Mouse (Mus musculus) stomach, embryonic 15.5 days (tissue): Measurements from ENCODE around the gene Oard1. TPM values are rescaled to one million over a fixed set of nuclear protein-coding genes. Genes with fewer than 3 reads are reported as not detected.
A peak's percentile ranks its signal among the peaks of the same experiment; 100 is the strongest.

Source experiments
- ATAC-seq: fragments of 200-750 bp; cut with Nextera tagmentation; 2 replicates; pipeline ENCODE4 v1.8.0; 2017; ENCODE audit warnings: low read depth, moderate number of reproducible peaks, moderate TSS enrichment; ENCODE audit not compliant: insufficient read depth, low FRiP score
- H3K27ac ChIP-seq: fragments of 300-500 bp; sonication (generic); 2 replicates; pipeline ENCODE4 v1.5.1; 2015; ENCODE audit warnings: mild to moderate bottlenecking, inconsistent platforms
- H3K27me3 ChIP-seq: fragments of 300-500 bp; sonication (generic); replicated peaks from 2 replicates; pipeline ENCODE4 v1.6.1; 2015; ENCODE audit warnings: inconsistent platforms
- H3K36me3 ChIP-seq: fragments of 300-500 bp; sonication (generic); 2 replicates; pipeline ENCODE4 v1.6.1; 2015; ENCODE audit warnings: inconsistent platforms
- H3K4me1 ChIP-seq: fragments of 300-500 bp; sonication (generic); 2 replicates; pipeline ENCODE4 v1.6.1; 2015; ENCODE audit warnings: inconsistent platforms
- H3K4me2 ChIP-seq: fragments of 300-500 bp; sonication (generic); 2 replicates; pipeline ENCODE4 v1.6.1; 2015; ENCODE audit warnings: mild to moderate bottlenecking, inconsistent platforms
- H3K4me3 ChIP-seq: fragments of 300-500 bp; sonication (generic); replicated peaks from 2 replicates; pipeline ENCODE4 v1.5.1; 2015; ENCODE audit warnings: inconsistent platforms
- H3K9ac ChIP-seq: fragments of 300-500 bp; sonication (generic); 2 replicates; pipeline ENCODE4 v1.6.1; 2015; ENCODE audit warnings: inconsistent platforms
- H3K9me3 ChIP-seq: fragments of 300-500 bp; sonication (generic); 2 replicates; pipeline ENCODE4 v1.6.1; 2016; ENCODE audit warnings: inconsistent platforms
- whole genome bisulfite sequencing: fragments of 180-500 bp; shearing (Covaris S2); methylation state at CpG from one replicate; pipeline ENCODE4 v1.1.7; 2015; 5-methylcytosine and 5-hydroxymethylcytosine counted together
- polyA plus RNA-seq: library from polyadenylated mRNA; unstranded; fragments of >200 nt; fragmentation: Nextera tagmentation; extraction: Ambion mirVana; gene quantifications from 2 replicates; pipeline ENCODE4 v1.2.1, GENCODE M21; 2015

Gene Oard1
- polyA plus RNA-seq = 61.1 and 68.7 TPM in 2 replicates

DNA sequence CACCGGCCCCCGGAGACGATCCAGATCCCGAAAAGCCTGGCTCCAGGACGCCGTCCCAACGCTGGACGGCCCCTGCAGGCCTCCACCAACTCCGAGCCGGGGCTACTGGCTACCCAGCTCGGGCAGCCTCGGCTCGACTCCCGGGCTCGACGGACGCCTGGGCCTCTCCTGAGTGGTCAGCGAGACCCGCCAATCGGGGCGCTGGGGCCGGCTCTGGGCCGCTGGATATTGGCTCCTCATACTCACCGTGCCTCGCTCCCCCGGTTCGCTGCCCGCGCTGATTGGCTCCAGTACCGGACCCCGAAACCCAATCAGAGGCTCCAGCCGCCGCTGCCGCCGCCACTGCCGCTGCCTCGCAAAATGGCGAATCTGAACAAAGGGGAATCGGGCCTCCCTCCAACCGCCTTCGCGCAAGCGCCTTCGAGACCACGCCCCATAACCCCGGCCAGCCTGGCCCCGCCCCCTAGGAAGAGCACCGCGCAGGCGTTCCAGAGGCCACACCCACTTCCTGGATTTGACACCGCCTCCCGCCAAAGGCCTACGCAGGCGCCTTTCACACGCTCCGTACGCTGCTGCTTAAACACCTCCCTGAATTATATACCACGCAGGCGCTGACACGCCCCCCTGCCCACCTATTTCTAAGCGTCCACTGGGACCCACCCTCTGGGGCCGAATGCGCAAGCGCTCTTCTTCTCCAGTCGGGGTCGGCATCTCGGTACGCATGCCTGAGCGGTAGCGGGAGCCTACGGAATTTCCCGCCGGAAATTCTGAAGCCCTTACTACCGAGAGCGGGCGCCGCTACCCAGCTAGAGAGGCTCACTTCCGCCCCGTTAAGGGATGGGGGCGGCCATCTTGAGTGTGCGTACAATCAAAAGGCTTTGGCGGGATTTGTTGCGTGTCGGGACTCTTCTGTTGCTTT, at the start of gene Oard1, which contains the start of gene Nfya:
TSS of gene Oard1 (plus strand) at position 635 of the 919 bp plus-strand sequence.
TSS of gene Nfya (minus strand) at position 527 of the 919 bp plus-strand sequence.
- Histone ChIP-seq H3K4me3 (peak within 1 kb of the TSS; percentile 69), H3K4me2 (peak within 1 kb of the TSS; percentile 79), H3K9me3 (no peaks in the 10 kb centered on the region), H3K27ac (peak within 1 kb of the TSS; percentile 99), H3K36me3 (peaks cover 6% of the 10 kb centered on the region; the same call in 1 of the 2 replicates), H3K27me3 (no peaks in the 10 kb centered on the region), H3K9ac (peak within 1 kb of the TSS; percentile 79), H3K4me1 (peaks cover 18% of the 10 kb centered on the region; the same call in 1 of the 2 replicates)
- peak; percentile 96 for ATAC-seq
- WGBS = under 1% methylated on average over 82 of the region's 84 CpGs

DNA sequence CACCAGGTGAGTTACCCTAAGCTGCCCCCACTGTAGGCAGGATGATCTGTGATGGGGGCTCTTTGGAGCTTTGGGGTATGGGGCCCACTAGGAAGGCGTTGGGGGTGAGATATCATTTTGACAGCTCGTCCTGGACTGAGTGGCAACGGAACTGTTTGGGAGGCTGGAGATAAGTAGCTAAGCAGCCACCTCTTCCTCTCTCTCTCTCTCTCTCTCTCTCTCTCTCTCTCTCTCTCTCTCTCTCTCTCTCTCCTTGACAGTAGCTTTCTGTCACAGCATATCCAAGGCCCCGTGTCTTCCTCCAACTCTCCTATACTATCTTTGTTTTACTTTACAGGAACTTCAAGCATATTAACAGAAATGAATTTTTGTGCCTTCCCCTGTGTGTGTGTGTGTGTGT, 49.4 kb upstream of the Oard1 start:
- no peaks in the 10 kb centered on the region for H3K36me3 ChIP-seq

DNA sequence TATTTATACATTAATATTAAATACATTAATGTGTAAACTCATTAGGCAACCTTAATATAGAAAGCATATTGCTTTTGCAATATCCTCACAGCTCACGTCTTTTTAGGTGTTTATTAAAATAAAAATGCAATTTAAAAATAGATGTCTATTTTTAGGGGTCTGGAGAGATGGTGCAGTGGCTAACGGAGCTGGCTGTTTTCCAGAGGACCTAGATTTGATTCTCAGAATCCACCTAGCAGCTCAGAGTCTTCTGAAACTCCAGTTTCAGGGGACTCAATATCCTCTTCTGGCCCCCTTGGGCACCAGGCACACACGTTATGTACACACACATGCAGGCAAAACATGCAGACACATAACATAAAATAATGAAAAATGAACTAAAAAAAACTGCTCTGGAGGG, 47.5 kb upstream of the Oard1 start:
- no peak overlapping the region for H3K4me2 ChIP-seq
- no peak overlapping the region for H3K9ac ChIP-seq
- no peaks in the 10 kb centered on the region for H3K9me3 ChIP-seq
- H3K36me3 ChIP-seq = no peaks in the 10 kb centered on the region
- WGBS = 46% methylated on average over 3 of the region's 3 CpGs
- no peak for ATAC-seq
- no peaks in the 10 kb centered on the region for H3K4me1 ChIP-seq
- no peak overlapping the region for H3K27ac ChIP-seq
- no peak overlapping the region for H3K4me3 ChIP-seq
- no peaks in the 10 kb centered on the region for H3K27me3 ChIP-seq

More for the DNA sequence above, 49.4 kb upstream of the Oard1 start:
- Histone ChIP-seq H3K27me3 (no peaks in the 10 kb centered on the region), H3K4me3 (no peak overlapping the region), H3K4me2 (no peak overlapping the region), H3K9ac (no peak overlapping the region), H3K9me3 (no peaks in the 10 kb centered on the region), H3K27ac (no peak overlapping the region), H3K4me1 (no peaks in the 10 kb centered on the region)
- no peak for ATAC-seq
- 64% methylated on average over 4 of the region's 4 CpGs for WGBS

DNA sequence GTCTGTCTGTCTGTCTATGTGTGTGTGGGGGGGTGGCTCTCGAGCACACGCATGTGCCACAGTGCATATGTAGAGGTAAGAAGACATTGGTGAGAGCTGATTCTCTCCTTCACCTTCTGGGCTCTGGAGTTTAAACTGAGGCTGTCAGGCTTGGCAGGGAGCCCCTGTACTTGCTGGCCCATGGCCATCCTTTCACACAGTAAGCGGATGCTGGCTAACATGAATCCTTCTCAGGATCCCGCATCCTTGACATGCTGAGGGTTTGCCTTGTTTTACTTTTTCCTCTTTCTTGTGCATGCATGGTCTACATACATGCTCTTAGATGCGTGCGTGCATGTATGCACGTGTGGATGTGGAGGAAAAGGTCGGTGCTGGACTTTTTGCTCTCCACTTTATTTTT, 46.8 kb upstream of the Oard1 start:
- no peaks in the 10 kb centered on the region for H3K27me3 ChIP-seq
- H3K27ac ChIP-seq = no peak overlapping the region
- no peaks in the 10 kb centered on the region for H3K36me3 ChIP-seq
- no peak overlapping the region for H3K4me3 ChIP-seq
- no peak overlapping the region for H3K4me2 ChIP-seq
- H3K4me1 ChIP-seq = no peaks in the 10 kb centered on the region
- H3K9me3 ChIP-seq = no peaks in the 10 kb centered on the region
- no peak for ATAC-seq
- WGBS = 78% methylated on average over 8 of the region's 8 CpGs
- no peak overlapping the region for H3K9ac ChIP-seq

DNA sequence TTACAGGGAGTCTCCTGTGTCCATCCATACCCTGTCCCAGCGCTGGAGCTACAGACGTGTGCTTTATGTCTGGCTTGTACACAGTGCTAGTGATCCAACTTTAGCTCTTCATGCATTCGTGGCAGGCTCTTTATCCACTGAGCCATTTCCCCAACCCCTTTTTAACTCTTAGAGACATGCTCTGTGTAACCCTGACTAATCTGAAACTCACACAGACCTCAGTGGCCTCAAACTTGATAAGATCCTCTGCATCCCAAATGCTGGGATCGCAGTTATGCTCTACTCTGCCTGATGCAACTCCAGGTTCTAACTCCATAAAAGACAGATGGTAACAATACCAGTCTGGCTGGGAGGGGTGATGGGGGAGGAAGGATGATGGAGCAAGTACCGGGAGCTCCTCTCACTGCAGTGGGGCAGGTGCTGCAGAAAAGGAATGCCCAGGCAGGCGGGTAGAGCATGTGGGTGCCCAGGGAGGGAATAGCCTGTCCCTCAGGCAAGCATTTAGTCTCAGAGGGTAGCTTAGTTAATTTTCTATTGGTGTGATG, 46.3 kb upstream of the Oard1 start:
- no peak overlapping the region for H3K4me3 ChIP-seq
- no peak for ATAC-seq
- no peaks in the 10 kb centered on the region for H3K9me3 ChIP-seq
- 64% methylated on average over 6 of the region's 6 CpGs for WGBS
- no peaks in the 10 kb centered on the region for H3K27me3 ChIP-seq
- H3K4me2 ChIP-seq = no peak overlapping the region
- no peak overlapping the region for H3K27ac ChIP-seq
- no peaks in the 10 kb centered on the region for H3K4me1 ChIP-seq
- no peaks in the 10 kb centered on the region for H3K36me3 ChIP-seq
- no peak overlapping the region for H3K9ac ChIP-seq

DNA sequence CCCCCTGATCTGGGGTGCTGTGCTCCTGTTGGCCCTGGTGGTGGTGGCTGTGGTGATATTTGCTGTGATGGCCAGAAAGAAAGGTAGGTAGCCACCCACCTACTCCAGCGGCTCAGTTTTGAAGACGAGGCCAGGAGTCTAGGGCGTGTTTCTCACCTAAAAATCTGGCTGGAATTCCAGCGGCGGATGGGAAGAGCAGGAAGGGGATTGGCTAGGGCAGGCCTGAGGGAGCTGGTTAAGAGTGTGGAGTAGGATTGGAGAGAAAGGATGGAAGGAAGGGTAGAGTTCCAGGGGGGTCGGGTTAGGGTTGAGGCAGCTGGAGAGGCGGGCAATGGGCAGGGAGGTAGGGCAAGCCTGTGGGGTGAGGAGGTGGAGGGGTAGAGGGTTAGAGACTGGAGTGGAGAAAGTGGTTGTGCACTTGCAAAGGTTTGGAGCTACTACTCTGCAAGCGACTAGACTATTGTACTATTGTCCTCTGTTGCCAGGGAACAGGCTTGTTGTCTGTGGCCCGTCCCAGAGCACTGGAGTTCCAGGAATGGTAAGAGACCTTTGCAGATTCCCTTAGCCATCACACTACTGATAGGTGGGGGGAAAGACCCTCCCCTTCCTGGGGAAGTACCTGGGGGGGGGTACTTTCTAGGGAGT, 44.2 kb upstream of the Oard1 start:
- WGBS = 79% methylated on average over 9 of the region's 9 CpGs
- H3K4me3 ChIP-seq = no peak overlapping the region
- no peaks in the 10 kb centered on the region for H3K4me1 ChIP-seq
- no peak overlapping the region for H3K9ac ChIP-seq
- no peak overlapping the region for H3K27ac ChIP-seq
- ATAC-seq = no peak
- H3K27me3 ChIP-seq = no peaks in the 10 kb centered on the region
- H3K4me2 ChIP-seq = no peak overlapping the region
- H3K9me3 ChIP-seq = no peaks in the 10 kb centered on the region
- H3K36me3 ChIP-seq = no peaks in the 10 kb centered on the region

DNA sequence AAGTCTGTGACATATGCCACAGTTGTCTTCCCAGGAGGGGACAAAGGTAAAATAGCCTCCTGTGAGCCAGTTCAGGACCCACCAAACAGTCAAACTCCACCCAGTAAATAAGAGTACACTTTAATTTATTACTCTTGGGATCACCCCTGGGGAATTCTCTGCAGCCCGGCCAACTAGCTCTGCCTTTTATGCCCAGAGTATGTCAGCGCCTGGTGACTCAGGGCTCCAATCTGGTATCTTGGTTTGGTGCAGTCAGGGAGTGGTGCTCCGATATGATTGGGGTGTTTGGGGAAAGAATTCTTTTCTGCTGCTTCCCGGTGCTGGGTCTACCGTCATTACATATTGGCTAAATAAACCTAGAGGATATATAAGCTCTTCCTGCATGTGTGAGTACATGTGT, 43.0 kb upstream of the Oard1 start:
- H3K9ac ChIP-seq = no peak overlapping the region
- H3K4me2 ChIP-seq = no peak overlapping the region
- H3K9me3 ChIP-seq = no peaks in the 10 kb centered on the region
- ATAC-seq = no peak
- no peaks in the 10 kb centered on the region for H3K36me3 ChIP-seq
- 81% methylated on average over 5 of the region's 5 CpGs for WGBS
- no peaks in the 10 kb centered on the region for H3K4me1 ChIP-seq
- H3K27me3 ChIP-seq = no peaks in the 10 kb centered on the region
- H3K4me3 ChIP-seq = no peak overlapping the region
- H3K27ac ChIP-seq = no peak overlapping the region

DNA sequence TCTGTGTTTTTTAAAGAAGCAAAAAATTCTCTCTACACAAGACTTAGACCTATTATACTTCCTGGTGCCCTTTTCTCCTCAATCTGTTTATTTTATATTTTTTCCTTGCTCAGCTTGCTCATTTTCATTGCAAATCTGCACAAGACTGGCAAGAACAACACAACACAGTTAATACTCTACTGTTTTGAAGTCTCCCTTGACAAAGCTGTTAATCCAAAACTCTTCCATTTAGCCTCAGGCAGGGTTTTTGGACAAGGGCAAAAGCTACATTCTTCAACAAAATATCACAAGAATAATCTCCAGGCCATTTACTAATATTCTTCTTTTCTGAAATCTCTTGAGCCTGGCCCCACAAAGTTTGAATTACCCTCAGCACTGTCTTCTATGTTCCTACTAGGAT, 38.2 kb upstream of the Oard1 start:
- Histone ChIP-seq H3K4me3 (no peak overlapping the region), H3K36me3 (no peaks in the 10 kb centered on the region), H3K9me3 (no peaks in the 10 kb centered on the region), H3K27me3 (no peaks in the 10 kb centered on the region), H3K4me2 (no peak overlapping the region), H3K4me1 (no peaks in the 10 kb centered on the region), H3K9ac (no peak overlapping the region), H3K27ac (no peak overlapping the region)
- no peak for ATAC-seq

DNA sequence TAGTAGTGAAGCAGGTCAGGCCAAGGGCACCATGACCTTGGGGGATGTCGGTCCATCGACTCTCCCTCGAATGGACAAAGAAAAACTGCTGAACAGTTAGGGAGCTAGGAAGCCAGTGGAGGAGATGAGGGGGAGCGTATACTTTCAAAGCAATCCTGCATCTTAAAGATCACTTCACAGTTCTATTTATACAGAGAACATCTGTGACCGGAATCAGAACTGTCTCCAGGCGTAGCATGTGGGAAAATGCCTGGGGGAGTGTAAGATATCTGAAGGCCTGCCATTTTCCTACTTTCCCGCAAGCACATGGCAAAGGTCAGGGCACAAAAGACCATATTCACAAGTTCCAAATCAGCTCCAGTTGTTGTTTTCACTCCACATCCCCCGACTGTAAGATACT, 36.8 kb upstream of the Oard1 start:
- H3K9me3 ChIP-seq = no peaks in the 10 kb centered on the region
- no peaks in the 10 kb centered on the region for H3K36me3 ChIP-seq
- no peak overlapping the region for H3K9ac ChIP-seq
- WGBS = 73% methylated on average over 8 of the region's 8 CpGs
- ATAC-seq = no peak
- no peaks in the 10 kb centered on the region for H3K27me3 ChIP-seq
- H3K4me1 ChIP-seq = no peaks in the 10 kb centered on the region
- H3K4me2 ChIP-seq = no peak overlapping the region
- H3K4me3 ChIP-seq = no peak overlapping the region
- H3K27ac ChIP-seq = no peak overlapping the region

DNA sequence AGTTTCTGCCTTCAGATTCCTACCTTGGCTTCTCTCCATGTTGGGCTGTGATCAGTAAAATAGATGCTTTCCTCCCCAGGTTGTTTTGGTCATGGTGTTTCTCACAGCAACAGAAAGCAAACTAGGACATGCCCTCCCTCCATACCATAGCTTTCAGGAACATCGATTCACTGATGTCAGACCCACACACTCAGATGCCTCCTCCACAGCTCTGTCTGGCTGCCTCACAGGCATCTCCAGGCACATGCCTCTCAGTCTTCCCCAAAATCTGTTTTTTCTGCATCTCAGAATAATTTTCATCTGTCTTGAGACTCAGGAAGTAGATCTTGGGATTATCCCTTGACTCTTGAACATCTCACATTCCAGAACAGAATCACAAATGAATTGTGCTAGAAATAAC, 33.7 kb upstream of the Oard1 start:
- no peak overlapping the region for H3K9ac ChIP-seq
- no peak overlapping the region for H3K27ac ChIP-seq
- no peaks in the 10 kb centered on the region for H3K4me1 ChIP-seq
- no peak overlapping the region for H3K4me3 ChIP-seq
- no peak for ATAC-seq
- 89% methylated on average over 1 of the region's 1 CpGs for WGBS
- H3K36me3 ChIP-seq = no peaks in the 10 kb centered on the region
- H3K9me3 ChIP-seq = no peaks in the 10 kb centered on the region
- H3K4me2 ChIP-seq = no peak overlapping the region
- H3K27me3 ChIP-seq = no peaks in the 10 kb centered on the region

DNA sequence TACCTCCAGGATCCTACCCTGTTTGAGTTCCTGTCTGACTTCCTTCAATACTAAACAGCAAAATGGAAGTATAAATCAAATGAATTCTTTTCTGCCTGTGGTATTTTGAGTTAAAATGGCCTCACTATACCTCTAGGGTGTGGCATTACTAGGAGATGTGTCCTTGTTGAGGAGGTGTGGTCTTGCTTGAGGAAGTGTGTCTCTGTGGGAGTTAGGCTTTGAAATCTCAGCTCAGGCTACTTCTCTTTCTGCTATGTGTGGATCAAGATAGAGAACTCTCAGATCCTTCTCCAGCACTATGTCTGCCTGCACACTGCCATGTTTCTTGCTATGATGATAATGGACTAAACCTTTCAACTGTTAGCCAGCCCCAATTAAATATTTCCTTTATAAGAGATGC, 30.8 kb upstream of the Oard1 start:
- Histone ChIP-seq H3K36me3 (no peaks in the 10 kb centered on the region), H3K9ac (no peak overlapping the region), H3K9me3 (no peaks in the 10 kb centered on the region), H3K4me3 (no peak overlapping the region), H3K4me2 (no peak overlapping the region), H3K4me1 (no peaks in the 10 kb centered on the region), H3K27me3 (no peaks in the 10 kb centered on the region), H3K27ac (no peak overlapping the region)
- ATAC-seq = no peak

DNA sequence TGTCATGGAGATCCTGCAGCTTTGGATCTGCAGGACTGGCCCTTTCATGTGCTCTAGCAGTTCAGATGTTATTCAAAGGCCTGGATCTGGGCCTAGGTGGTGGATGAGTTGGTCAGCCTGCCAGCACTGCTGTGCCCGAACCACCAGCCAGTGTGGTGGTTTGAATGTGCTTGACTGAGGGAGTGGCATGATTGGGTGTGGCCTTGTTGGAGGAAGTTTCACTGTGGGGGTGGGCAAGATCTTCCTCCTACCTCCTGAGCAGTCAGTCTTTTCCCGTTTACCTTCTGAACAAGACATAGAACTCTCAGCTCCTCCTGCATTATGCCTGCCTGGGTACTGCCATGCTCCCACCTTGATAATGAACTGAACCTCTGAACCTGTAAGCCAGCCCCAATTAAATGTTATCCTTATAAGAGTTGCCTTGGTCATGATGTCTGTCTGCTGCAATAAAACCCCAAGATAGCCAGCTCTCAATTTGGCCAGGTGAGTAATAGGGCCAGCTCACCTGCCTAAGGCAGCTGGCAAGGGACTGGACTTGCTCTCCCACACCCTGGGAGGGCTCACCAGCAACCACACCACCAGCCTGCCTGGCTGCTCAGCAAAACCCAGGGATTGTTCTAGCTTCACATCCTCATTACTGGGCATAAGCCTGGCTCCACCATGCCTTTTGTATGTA, 23.9 kb upstream of the Oard1 start:
- H3K4me3 ChIP-seq = no peak overlapping the region
- H3K9me3 ChIP-seq = no peaks in the 10 kb centered on the region
- H3K4me2 ChIP-seq = no peak overlapping the region
- no peaks in the 10 kb centered on the region for H3K27me3 ChIP-seq
- H3K4me1 ChIP-seq = no peaks in the 10 kb centered on the region
- no peak overlapping the region for H3K9ac ChIP-seq
- no peak overlapping the region for H3K27ac ChIP-seq
- peaks cover 42% of the 10 kb centered on the region for H3K36me3 ChIP-seq
- ATAC-seq = no peak
- WGBS = 56% methylated on average over 2 of the region's 2 CpGs
